Mouse (Mus musculus): ENCODE results near the gene Rara. TPM values are rescaled to one million over a fixed set of nuclear protein-coding genes. Genes with fewer than 3 reads are reported as not detected.

Rara gene
- polyA plus RNA-seq, 1 experiment: 59.0 TPM

DNA sequence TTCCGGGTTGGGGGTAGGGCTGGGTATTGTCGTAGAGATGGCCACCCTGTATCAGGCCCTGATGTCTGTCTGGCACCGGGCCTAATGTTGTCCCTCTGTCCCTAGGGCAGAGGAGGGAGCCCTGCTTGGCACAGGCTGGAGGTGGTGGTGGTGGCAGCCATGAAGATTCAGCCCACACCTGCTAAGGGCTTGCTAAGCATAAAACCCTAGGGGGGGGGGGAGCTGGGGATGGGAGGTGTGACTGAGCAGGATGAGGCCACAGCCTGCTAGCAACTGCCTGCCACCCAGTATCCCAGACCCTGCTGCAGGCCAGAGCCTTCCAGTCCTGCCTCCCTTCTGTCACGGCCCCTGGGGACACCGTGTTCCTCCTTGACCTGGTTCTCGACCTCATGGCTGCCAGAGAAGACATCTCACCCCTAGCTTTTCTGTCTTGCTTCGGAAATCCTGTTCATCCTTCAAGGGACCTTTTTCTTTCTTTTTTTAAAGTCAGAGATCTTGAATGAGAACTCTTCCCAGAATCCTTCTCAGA lies 28.2 kb downstream of the Rara start:
- TF ChIP-seq CTCF (IDR thresholded peaks at IDR 0.05; ENCODE audit: insufficient read depth, low read length) (no peak), POLR2A (IDR thresholded peaks at IDR 0.05; ENCODE audit: borderline replicate concordance, extremely low read depth, low read depth, low read length) (no peak)
- Histone ChIP-seq H3K4me3 (replicated peaks; ENCODE audit: extremely low read depth, low read depth, low read length) (no peak overlapping the region), H3K4me1 (ENCODE audit: control insufficient read depth, insufficient read depth, low read length) (peaks cover 37% of the 10 kb centered on the region)
- WGBS: 28% methylated on average over 7 of the region's 7 CpGs
- DNase-seq: no peak

DNA sequence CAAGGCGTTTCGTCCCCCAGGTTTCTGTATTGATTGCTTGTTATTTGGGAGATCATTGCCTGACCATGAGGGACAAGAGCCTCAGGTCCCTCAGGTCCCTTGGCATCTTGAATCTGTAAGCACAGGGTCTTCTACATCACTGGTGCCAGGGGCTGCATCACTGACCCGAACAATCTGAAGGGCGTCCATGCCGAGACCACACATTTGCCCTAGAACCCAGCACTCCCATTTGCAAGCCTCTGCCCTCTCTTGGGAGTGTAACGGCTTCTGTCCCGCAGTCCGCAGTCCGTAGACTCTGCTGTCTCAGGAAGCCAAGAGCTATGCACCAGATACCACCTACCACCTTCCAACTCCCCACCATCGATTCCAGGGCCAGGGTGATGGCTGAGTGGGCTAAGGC lies 28.7 kb downstream of the Rara start:
- H3K4me3 ChIP-seq (replicated peaks; ENCODE audit: extremely low read depth, low read depth, low read length): no peak overlapping the region
- no peak for TF ChIP-seq POLR2A (IDR thresholded peaks at IDR 0.05; ENCODE audit: borderline replicate concordance, extremely low read depth, low read depth, low read length)
- no peak for DNase-seq
- peaks cover 32% of the 10 kb centered on the region for H3K4me1 ChIP-seq (ENCODE audit: control insufficient read depth, insufficient read depth, low read length)
- 78% methylated on average over 10 of the region's 10 CpGs for WGBS

DNA sequence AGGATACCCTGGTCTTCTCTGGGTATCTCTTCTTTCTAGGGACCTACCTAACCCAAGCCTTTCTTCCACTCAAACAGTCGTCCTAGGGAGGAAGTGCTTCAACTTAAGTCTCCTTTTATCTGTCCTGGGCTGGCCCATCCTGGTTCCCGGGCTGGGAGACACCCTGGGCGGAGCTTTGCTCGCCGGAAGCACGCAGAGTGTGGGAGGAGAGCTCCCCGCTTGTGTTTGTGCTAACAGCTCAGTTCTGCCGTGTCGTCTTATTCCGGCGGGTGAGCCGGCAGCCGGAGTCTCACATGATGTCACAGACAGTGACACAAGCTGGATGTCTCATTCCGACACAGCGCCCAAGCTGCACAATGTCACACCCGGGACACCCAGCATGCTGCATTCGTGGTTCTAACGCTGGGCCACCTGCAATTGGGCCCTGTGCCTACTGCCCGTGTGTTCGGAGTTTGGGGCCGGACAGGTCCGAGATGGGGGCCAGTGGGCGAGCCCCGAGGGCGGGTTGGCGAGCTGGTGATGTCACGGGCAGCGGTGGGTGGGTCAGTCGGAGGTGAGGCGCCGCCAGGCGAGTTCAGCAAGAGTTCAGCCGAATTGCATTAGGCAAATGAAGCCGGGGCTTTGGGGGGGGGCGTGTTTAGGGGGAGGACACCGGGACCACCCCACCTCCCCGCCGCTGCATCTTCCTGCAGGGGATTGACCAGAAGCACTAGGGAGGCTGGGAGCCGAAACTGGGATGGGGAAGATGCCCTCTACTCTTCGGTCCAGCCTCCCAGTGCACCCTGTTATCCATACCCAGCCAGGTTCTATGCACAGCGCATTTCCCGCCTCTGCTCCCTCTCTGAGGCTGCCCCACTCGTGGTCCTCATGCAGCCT lies 32.1 kb downstream of the Rara start:
- under 1% methylated on average over 42 of the region's 43 CpGs for WGBS
- peaks cover 36% of the 10 kb centered on the region for H3K4me1 ChIP-seq (ENCODE audit: control insufficient read depth, insufficient read depth, low read length)

DNA sequence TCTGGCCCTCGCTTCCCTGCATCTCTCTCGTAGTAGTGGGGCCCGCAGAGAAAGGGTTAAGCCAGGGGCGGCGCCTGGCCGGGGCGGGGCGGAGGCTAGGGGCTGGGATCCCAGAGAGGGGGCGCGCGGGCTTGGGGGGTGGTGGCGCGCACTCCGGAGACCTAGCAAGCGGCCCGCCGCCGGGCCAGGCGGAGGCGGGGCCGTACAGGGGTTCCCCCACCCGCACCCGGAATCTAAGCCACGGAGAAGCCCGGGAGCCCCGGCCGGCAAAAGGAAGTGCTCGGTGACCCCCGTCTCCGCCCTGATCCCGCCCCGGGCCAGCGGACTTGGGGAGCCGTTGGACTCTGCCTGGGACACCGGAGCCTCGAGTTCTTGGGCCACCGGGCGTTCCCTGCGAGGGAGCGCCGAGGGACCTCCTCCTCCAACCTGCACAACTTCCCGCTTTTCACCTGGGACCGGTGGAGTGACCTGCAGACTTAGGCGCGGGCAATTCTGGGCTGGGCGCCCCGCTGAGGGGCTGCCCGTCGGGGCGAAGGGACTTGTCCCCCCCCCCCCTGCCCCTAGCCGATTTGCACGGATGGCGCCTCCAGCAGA lies 32.8 kb downstream of the Rara start:
- TF ChIP-seq CTCF (IDR thresholded peaks at IDR 0.05; ENCODE audit: insufficient read depth, low read length): no peak
- no peak; the same call in 1 of the 2 replicates for TF ChIP-seq POLR2A (IDR thresholded peaks at IDR 0.05; ENCODE audit: borderline replicate concordance, extremely low read depth, low read depth, low read length)
- Histone ChIP-seq H3K4me1 (ENCODE audit: control insufficient read depth, insufficient read depth, low read length) (peaks cover 34% of the 10 kb centered on the region), H3K4me3 (replicated peaks; ENCODE audit: extremely low read depth, low read depth, low read length) (peak overlapping the region; percentile 85)
- peak; percentile 87 for DNase-seq
- WGBS: under 1% methylated on average over 53 of the region's 53 CpGs

More for the DNA sequence above, 32.1 kb downstream of the Rara start:
- H3K4me3 ChIP-seq (replicated peaks; ENCODE audit: extremely low read depth, low read depth, low read length): peak overlapping the region; percentile 85
- peak; percentile 85 for DNase-seq
- TF ChIP-seq CTCF (IDR thresholded peaks at IDR 0.05; ENCODE audit: insufficient read depth, low read length): no peak
- TF ChIP-seq POLR2A (IDR thresholded peaks at IDR 0.05; ENCODE audit: borderline replicate concordance, extremely low read depth, low read depth, low read length): peak; percentile 96; the same call in 1 of the 2 replicates

DNA sequence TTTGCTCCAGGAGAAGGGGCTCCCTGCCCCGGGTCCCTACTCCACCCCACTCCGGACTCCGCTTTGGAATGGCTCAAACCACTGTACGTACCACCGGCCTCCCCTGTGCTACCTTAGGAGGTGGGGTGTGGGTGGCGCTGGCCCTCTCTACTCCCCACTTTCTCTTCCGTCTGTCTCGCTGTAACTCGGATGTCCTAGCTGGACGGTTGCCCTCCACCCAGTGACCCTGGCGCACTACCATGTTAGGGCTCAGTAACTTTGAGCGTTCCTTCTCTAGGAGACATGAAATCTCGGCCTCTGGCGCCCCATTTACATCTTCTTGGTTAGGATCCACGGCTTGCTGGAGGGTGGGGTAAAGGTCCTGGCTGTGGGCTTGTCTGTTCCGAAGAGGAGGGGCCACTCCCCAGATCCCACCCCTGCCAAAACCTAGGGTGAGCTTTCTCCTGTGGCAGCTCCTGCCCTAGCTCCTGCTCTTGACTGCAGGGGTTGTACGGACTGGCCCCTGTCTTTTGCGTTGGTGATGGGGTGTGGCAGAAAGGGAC lies 33.5 kb downstream of the Rara start:
- no peak for DNase-seq
- WGBS: 7% methylated on average over 18 of the region's 18 CpGs
- TF ChIP-seq POLR2A (IDR thresholded peaks at IDR 0.05; ENCODE audit: borderline replicate concordance, extremely low read depth, low read depth, low read length) (0 out of 2 replicates have a peak, but pooled peaks have one; percentile 12), CTCF (IDR thresholded peaks at IDR 0.05; ENCODE audit: insufficient read depth, low read length) (no peak)
- Histone ChIP-seq H3K4me3 (replicated peaks; ENCODE audit: extremely low read depth, low read depth, low read length) (peak overlapping the region; percentile 85), H3K4me1 (ENCODE audit: control insufficient read depth, insufficient read depth, low read length) (peaks cover 33% of the 10 kb centered on the region)

DNA sequence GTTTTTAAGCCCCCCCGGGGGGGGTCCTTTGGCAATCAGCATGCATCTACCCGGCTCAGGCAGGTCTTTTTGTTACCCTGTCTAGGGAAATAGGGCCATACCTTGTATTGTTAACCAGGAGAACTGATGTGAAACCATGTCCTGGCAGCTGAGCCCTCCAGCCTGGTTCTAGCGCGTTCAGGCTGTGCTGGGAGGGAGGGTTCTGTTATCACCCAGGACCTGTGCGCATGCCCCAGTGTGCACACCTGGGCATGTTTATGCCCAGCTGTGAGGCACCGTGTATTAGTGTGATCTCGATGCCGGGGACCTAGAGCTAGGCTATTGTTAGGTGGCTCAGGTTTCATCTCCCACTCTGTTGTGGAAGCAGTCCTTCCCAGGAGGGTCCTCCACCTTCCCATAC lies 34.1 kb downstream of the Rara start:
- WGBS: 12% methylated on average over 8 of the region's 8 CpGs
- H3K4me3 ChIP-seq (replicated peaks; ENCODE audit: extremely low read depth, low read depth, low read length): peak overlapping the region; percentile 85
- no peak for DNase-seq
- TF ChIP-seq POLR2A (IDR thresholded peaks at IDR 0.05; ENCODE audit: borderline replicate concordance, extremely low read depth, low read depth, low read length): peak; percentile 23; the same call in 1 of the 2 replicates
- TF ChIP-seq CTCF (IDR thresholded peaks at IDR 0.05; ENCODE audit: insufficient read depth, low read length): no peak
- peaks cover 37% of the 10 kb centered on the region for H3K4me1 ChIP-seq (ENCODE audit: control insufficient read depth, insufficient read depth, low read length)

DNA sequence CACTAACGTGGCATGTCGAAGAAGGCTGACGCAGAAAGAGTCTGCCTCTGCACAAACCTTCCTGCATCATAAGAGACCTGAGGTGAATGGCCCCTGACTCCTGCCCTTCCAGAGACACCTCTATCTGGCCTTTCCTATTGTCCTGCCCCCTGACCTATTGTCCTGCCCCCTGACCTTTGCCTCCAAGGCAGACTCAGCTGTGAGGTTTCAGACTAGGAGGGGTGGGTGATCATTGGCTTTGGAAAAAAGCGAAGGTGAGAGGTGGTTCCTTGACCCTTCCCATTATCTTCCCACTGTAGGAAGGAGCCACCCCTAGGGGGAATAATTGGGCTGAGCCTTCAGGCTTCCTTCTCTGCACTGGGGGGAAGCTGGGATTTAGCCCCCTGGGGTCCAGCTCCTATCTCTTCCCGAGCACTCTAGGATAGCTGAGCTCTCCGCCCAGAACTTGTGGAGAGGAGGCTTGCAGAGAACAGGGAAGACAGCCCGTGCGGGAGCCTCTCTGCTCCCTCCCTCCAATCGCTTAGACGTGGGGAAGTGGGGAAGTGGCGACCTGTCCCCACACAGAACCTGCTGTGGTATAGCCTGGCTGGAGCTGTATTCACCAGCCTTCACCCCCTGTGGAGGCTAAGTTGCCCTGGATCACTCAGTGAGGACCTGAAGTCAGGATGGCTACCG lies 34.9 kb downstream of the Rara start:
- Histone ChIP-seq H3K4me1 (ENCODE audit: control insufficient read depth, insufficient read depth, low read length) (peaks cover 43% of the 10 kb centered on the region), H3K4me3 (replicated peaks; ENCODE audit: extremely low read depth, low read depth, low read length) (peak overlapping the region; percentile 78)
- 12% methylated on average over 12 of the region's 12 CpGs for WGBS
- no peak for DNase-seq
- TF ChIP-seq CTCF (IDR thresholded peaks at IDR 0.05; ENCODE audit: insufficient read depth, low read length): no peak
- no peak for TF ChIP-seq POLR2A (IDR thresholded peaks at IDR 0.05; ENCODE audit: borderline replicate concordance, extremely low read depth, low read depth, low read length)

DNA sequence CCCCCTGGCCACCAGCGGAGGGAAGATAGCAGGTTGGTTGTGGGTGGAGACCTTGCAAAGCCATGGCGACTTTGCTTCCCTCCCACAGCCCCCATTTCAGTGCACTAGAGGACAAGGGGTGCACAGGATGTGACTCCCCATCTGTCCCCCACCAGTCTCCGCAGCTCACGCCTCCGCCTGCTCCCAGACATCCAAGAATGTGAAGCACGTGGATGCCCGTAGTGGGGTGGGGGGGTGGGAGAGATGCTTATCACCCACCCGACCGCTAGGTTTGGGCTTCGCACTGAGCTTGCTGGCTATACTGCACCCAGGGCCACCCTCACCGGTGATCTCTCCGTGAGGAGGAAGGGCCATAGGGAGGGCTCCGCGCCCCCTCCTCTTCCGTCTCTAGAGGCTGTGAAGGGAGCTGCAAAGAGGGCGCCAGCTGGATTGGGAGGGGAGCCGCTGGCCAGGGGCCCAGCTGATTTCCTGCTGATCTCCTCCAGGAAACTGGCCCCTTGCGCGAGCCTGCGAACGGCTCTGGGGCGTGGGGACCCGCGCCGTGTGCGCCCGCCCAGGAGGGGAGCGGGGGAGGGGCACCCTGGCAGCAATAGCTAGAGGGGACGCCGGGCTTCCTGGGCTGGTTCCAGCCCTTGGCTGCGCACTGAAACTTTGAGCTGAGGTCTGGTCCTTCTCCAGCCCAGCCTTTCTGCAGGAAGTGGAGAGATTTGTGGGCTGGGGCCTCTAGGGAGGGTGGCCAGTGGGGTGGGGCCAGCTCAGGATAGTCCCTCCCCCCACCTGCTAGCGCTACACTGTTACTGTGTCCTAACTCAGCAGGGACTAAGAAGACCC lies 35.8 kb downstream of the Rara start:
- peak; percentile 80 for DNase-seq
- under 1% methylated on average over 32 of the region's 32 CpGs for WGBS
- TF ChIP-seq POLR2A (IDR thresholded peaks at IDR 0.05; ENCODE audit: borderline replicate concordance, extremely low read depth, low read depth, low read length): no peak; the same call in 1 of the 2 replicates
- TF ChIP-seq CTCF (IDR thresholded peaks at IDR 0.05; ENCODE audit: insufficient read depth, low read length): no peak
- peaks cover 48% of the 10 kb centered on the region for H3K4me1 ChIP-seq (ENCODE audit: control insufficient read depth, insufficient read depth, low read length)
- peak overlapping the region; percentile 78 for H3K4me3 ChIP-seq (replicated peaks; ENCODE audit: extremely low read depth, low read depth, low read length)
